Mouse (Mus musculus): ENCODE data around the gene Ace. TPM values are rescaled to one million over a fixed set of nuclear protein-coding genes. Genes with fewer than 3 reads are reported as not detected.
A peak's percentile ranks its signal among the peaks of the same experiment; 100 is the strongest.

The Ace gene
- polyA plus RNA-seq, 1 experiment from 2014 or later = 0.26 TPM

DNA sequence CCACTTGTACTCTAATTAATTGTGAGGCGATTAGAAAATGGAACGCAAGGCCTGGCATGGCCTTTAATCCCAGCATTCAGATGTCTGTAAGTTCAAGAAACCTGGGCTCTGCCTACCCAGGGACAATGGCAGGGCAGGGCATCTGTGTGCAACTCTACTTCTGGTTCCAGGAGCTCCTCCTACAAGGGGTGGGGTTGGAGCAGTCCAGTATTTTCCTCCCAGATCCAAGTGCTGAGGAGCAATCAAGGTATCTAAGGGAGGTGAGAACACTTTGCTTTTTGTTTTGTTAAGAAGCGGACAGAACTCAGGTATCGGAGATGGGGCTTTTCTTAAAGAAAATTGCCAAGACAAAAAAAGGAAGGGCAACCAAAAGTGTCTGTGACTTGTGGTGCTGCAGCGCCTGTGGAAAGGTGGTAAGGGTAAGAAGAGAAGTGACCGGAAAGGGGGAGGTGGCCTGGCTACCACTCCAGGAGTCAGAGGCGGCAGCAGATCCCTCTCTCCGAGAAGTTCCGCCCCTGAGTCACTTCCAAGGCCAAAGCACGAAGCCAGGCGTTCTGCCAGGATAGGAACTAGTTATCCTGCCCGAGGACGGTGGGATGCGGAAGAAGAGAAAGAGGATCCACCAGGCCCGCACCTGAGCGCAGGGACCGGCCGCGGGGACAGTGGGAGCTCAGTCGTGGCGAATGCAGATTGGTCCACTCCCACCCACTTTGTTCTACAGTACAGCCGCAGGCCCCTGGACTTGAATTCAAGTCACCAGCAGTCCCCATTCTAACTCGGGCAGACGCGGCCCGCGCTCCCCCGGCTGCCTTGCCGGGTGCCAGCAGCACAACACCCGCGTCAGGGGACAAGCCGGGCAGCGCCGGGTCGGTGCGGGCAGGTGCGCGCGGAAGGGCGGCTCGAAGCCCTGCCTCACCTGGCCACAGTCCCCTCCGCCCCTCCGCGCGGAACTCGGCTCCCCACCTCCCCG, 24.3 kb upstream of the Ace start:
- H3K9me3 ChIP-seq (ENCODE audit: control insufficient read depth, low read length) = no peaks in the 10 kb centered on the region
- peaks cover 19% of the 10 kb centered on the region for H3K4me1 ChIP-seq (replicated peaks; ENCODE audit: control insufficient read depth, insufficient read depth, low read length)
- ATAC-seq (replicated peaks; ENCODE audit: low FRiP score) (no peak), DNase-seq (ENCODE audit: low spot score) (peak; percentile 53)
- no peak overlapping the region for H3K27ac ChIP-seq (ENCODE audit: low read depth, low read length)
- H3K4me2 ChIP-seq = peak overlapping the region; percentile 99
- no peaks in the 10 kb centered on the region for H3K36me3 ChIP-seq (ENCODE audit: control insufficient read depth, insufficient read depth, low read length)
- H3K4me3 ChIP-seq (ENCODE audit: low read depth, low read length) = peak overlapping the region; percentile 64
- H3K9ac ChIP-seq (ENCODE audit: low read depth, low read length) = peak overlapping the region; percentile 64
- H3K27me3 ChIP-seq (replicated peaks; ENCODE audit: control insufficient read depth, insufficient read depth, low read length) = peaks cover 25% of the 10 kb centered on the region
- 6% methylated on average over 47 of the region's 47 CpGs for WGBS

- Histone ChIP-seq H3K9ac (ENCODE audit: low read depth, low read length) (peak overlapping the region; percentile 64), H3K27ac (ENCODE audit: low read depth, low read length) (no peak overlapping the region), H3K4me3 (ENCODE audit: low read depth, low read length) (peak overlapping the region; percentile 64), H3K4me1 (replicated peaks; ENCODE audit: control insufficient read depth, insufficient read depth, low read length) (peaks cover 19% of the 10 kb centered on the region), H3K4me2 (peak overlapping the region; percentile 99), H3K27me3 (replicated peaks; ENCODE audit: control insufficient read depth, insufficient read depth, low read length) (peaks cover 27% of the 10 kb centered on the region), H3K9me3 (ENCODE audit: control insufficient read depth, low read length) (no peaks in the 10 kb centered on the region), H3K36me3 (ENCODE audit: control insufficient read depth, insufficient read depth, low read length) (no peaks in the 10 kb centered on the region)
- ATAC-seq (replicated peaks; ENCODE audit: low FRiP score) = peak; percentile 72
- DNase-seq (ENCODE audit: low spot score) = peak; percentile 78
- under 1% methylated on average over 59 of the region's 59 CpGs for WGBS
Measured at GRCm38 (mm10) chr11:105944126-105944621, 23.6 kb upstream of the Ace start.

DNA sequence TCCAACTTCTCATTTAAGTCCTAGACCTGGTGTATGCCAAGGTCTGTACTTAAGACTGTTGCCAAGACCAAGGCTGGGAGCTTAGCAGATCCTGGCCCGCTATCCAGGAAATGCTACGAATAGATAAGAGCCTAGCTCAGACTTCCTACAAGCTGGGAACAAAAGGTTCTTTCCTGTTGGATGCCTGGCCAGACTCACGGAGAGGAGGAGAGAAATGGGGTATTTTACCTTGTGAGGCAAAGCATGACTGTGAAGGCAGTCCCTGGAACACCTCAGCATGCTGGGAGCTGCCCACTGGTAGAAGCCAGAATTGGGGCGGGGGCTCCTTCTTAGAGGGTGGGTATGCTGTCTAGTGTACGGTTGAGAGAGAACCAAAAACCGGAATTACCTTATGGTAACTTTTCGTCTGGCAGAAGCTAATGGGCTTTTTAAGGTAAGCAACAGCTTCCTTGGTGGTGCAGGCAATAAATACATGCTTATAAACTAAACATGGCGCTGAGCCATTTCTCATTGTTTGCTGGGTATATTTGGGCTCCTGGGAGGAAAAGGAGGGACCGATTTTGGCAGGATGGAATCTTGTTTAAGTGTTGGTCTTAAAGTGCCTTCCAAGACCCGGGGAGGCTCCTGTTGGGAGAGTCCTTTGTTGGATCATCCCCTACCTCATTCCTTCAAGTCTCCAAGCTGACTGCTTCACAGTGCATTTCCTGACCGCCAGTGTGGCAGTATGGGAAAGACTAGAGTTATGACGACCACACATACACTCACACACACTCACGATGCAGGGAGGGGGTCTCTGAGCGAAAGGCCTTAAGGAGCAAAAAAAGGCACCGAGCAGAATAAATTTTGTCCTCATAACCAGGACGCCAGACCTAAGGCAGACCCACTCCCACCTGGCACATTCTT, 22.7 kb upstream of the Ace start:
- no peak overlapping the region for H3K27ac ChIP-seq (ENCODE audit: low read depth, low read length)
- ATAC-seq (replicated peaks; ENCODE audit: low FRiP score) (no peak), DNase-seq (ENCODE audit: low spot score) (no peak)
- H3K4me1 ChIP-seq (replicated peaks; ENCODE audit: control insufficient read depth, insufficient read depth, low read length) = peaks cover 19% of the 10 kb centered on the region
- H3K9me3 ChIP-seq (ENCODE audit: control insufficient read depth, low read length) = no peaks in the 10 kb centered on the region
- H3K27me3 ChIP-seq (replicated peaks; ENCODE audit: control insufficient read depth, insufficient read depth, low read length) = peaks cover 27% of the 10 kb centered on the region
- H3K4me2 ChIP-seq = peak overlapping the region; percentile 99
- WGBS = 69% methylated on average over 16 of the region's 16 CpGs
- peak overlapping the region; percentile 64; the same call in 1 of the 2 replicates for H3K9ac ChIP-seq (ENCODE audit: low read depth, low read length)
- no peaks in the 10 kb centered on the region for H3K36me3 ChIP-seq (ENCODE audit: control insufficient read depth, insufficient read depth, low read length)
- peak overlapping the region; percentile 64 for H3K4me3 ChIP-seq (ENCODE audit: low read depth, low read length)

GRCm38 (mm10) chr11:105946694-105947154, 21.0 kb upstream of the Ace start:
- Histone ChIP-seq H3K27me3 (replicated peaks; ENCODE audit: control insufficient read depth, insufficient read depth, low read length) (peaks cover 22% of the 10 kb centered on the region), H3K9ac (ENCODE audit: low read depth, low read length) (no peak overlapping the region), H3K36me3 (ENCODE audit: control insufficient read depth, insufficient read depth, low read length) (no peaks in the 10 kb centered on the region), H3K4me3 (ENCODE audit: low read depth, low read length) (no peak overlapping the region), H3K9me3 (ENCODE audit: control insufficient read depth, low read length) (no peaks in the 10 kb centered on the region), H3K27ac (ENCODE audit: low read depth, low read length) (no peak overlapping the region), H3K4me1 (replicated peaks; ENCODE audit: control insufficient read depth, insufficient read depth, low read length) (peaks cover 19% of the 10 kb centered on the region), H3K4me2 (no peak overlapping the region)
- DNase-seq (ENCODE audit: low spot score) (no peak), ATAC-seq (replicated peaks; ENCODE audit: low FRiP score) (peak; percentile 53; the same call in 1 of the 2 replicates)
- WGBS = 22% methylated on average over 11 of the region's 11 CpGs

DNA sequence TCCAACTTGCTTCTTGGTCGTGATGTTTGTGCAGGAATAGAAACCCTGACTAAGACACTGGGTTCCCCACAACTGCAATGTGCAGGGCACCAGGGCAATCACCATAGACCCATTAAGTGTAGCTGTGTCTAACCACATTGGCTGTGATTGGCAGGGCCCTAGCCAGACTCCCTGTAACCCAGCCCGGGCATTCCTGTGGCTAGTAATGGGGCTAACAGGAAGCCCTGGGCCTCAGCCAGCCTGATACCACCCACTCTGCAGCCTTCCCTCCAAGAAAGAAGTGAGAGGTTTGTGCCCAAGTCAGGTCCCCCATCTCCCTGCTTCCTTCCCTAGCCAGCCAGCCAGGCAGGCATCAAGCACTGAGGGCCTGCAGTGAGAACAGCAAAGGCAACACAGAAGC, 19.5 kb upstream of the Ace start:
- Histone ChIP-seq H3K27ac (ENCODE audit: low read depth, low read length) (no peak overlapping the region), H3K36me3 (ENCODE audit: control insufficient read depth, insufficient read depth, low read length) (no peaks in the 10 kb centered on the region), H3K4me1 (replicated peaks; ENCODE audit: control insufficient read depth, insufficient read depth, low read length) (peaks cover 19% of the 10 kb centered on the region), H3K4me3 (ENCODE audit: low read depth, low read length) (no peak overlapping the region), H3K9me3 (ENCODE audit: control insufficient read depth, low read length) (no peaks in the 10 kb centered on the region), H3K27me3 (replicated peaks; ENCODE audit: control insufficient read depth, insufficient read depth, low read length) (peaks cover 13% of the 10 kb centered on the region; the same call in 1 of the 2 replicates), H3K4me2 (no peak overlapping the region), H3K9ac (ENCODE audit: low read depth, low read length) (no peak overlapping the region)
- no peak for ATAC-seq (replicated peaks; ENCODE audit: low FRiP score)
- WGBS = 41% methylated on average over 2 of the region's 2 CpGs
- no peak for DNase-seq (ENCODE audit: low spot score)

- Histone ChIP-seq H3K4me3 (ENCODE audit: low read depth, low read length) (no peak overlapping the region), H3K9me3 (ENCODE audit: control insufficient read depth, low read length) (no peaks in the 10 kb centered on the region), H3K4me1 (replicated peaks; ENCODE audit: control insufficient read depth, insufficient read depth, low read length) (peaks cover 7% of the 10 kb centered on the region; the same call in 1 of the 2 replicates), H3K27me3 (replicated peaks; ENCODE audit: control insufficient read depth, insufficient read depth, low read length) (peaks cover 5% of the 10 kb centered on the region; the same call in 1 of the 2 replicates), H3K9ac (ENCODE audit: low read depth, low read length) (no peak overlapping the region), H3K4me2 (no peak overlapping the region), H3K36me3 (ENCODE audit: control insufficient read depth, insufficient read depth, low read length) (no peaks in the 10 kb centered on the region), H3K27ac (ENCODE audit: low read depth, low read length) (no peak overlapping the region)
- no peak for ATAC-seq (replicated peaks; ENCODE audit: low FRiP score)
- WGBS = 54% methylated on average over 4 of the region's 4 CpGs
- no peak for DNase-seq (ENCODE audit: low spot score)
Measured at GRCm38 (mm10) chr11:105950519-105950918, 17.2 kb upstream of the Ace start.

DNA sequence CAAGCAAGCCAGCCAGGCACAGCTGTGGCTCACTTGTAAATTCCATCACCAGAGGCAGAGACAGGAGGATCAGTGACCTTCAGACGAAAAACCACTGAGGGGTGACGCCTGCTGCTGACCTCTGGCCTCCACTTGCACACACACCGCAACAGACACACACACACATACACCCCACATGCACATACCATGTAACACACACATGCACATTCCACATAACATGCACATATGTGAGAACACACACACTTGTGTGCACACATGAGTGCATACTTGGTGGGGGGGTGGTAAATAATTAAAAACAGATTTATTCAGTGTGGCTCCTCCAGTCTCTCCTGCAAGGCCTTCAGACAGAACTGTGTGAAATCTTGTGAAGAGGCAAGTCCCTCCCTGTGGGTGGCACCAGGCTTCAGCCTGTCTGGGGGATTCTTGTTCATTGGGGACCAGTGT, 16.1 kb upstream of the Ace start:
- Histone ChIP-seq H3K27me3 (replicated peaks; ENCODE audit: control insufficient read depth, insufficient read depth, low read length) (peaks cover 5% of the 10 kb centered on the region; the same call in 1 of the 2 replicates), H3K27ac (ENCODE audit: low read depth, low read length) (no peak overlapping the region), H3K4me3 (ENCODE audit: low read depth, low read length) (no peak overlapping the region), H3K9me3 (ENCODE audit: control insufficient read depth, low read length) (no peaks in the 10 kb centered on the region), H3K36me3 (ENCODE audit: control insufficient read depth, insufficient read depth, low read length) (no peaks in the 10 kb centered on the region), H3K4me2 (no peak overlapping the region), H3K9ac (ENCODE audit: low read depth, low read length) (no peak overlapping the region), H3K4me1 (replicated peaks; ENCODE audit: control insufficient read depth, insufficient read depth, low read length) (peaks cover 2% of the 10 kb centered on the region; the same call in 1 of the 2 replicates)
- DNase-seq (ENCODE audit: low spot score) (no peak), ATAC-seq (replicated peaks; ENCODE audit: low FRiP score) (no peak)
- WGBS = 59% methylated on average over 3 of the region's 3 CpGs

DNA sequence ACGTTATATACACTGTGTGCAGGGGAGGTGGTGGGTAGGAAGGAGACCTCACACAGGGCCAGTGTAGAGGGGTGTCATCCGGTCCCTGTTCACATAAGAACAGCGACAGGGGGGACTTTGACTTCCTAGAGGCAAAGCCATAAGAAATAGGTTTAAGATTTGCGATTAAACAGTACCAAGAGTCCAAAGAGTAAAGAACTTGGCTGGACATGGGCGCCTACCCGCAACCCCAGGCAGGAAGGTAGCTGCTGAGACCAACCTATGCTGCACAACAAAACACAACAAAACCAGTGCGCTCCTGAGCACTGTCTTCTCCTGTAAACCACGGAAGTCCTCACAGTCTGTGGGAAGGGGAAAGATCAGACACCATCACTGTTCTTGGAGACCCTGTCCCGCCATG, 15.6 kb upstream of the Ace start:
- Histone ChIP-seq H3K4me3 (ENCODE audit: low read depth, low read length) (no peak overlapping the region), H3K4me1 (replicated peaks; ENCODE audit: control insufficient read depth, insufficient read depth, low read length) (no peaks in the 10 kb centered on the region), H3K4me2 (no peak overlapping the region), H3K36me3 (ENCODE audit: control insufficient read depth, insufficient read depth, low read length) (no peaks in the 10 kb centered on the region), H3K27ac (ENCODE audit: low read depth, low read length) (no peak overlapping the region), H3K27me3 (replicated peaks; ENCODE audit: control insufficient read depth, insufficient read depth, low read length) (peaks cover 5% of the 10 kb centered on the region; the same call in 1 of the 2 replicates), H3K9ac (ENCODE audit: low read depth, low read length) (no peak overlapping the region), H3K9me3 (ENCODE audit: control insufficient read depth, low read length) (no peaks in the 10 kb centered on the region)
- ATAC-seq (replicated peaks; ENCODE audit: low FRiP score) (no peak), DNase-seq (ENCODE audit: low spot score) (no peak)
- 79% methylated on average over 9 of the region's 9 CpGs for WGBS

All from liver, embryonic 11.5 days (tissue).